Mouse (Mus musculus): Measurements from ENCODE around the gene Esr2. TPM values are rescaled to one million over a fixed set of nuclear protein-coding genes. Genes with fewer than 3 reads are reported as not detected.
A peak's percentile ranks its signal among the peaks of the same experiment; 100 is the strongest.
"Not testable (repeated sequence)": the region's sequence is repeated elsewhere in the genome, so short reads cannot be mapped to it uniquely, and the experiment has no call there.

The Esr2 gene
- polyA plus RNA-seq, 1 experiment from 2014 or later, result 0.11 TPM

GRCm38 (mm10) chr12:76187849-76188248 is 10.8 kb upstream of the Esr2 start:
- 0 out of 2 replicates have a peak, but pooled peaks cover 8% of the 10 kb centered on the region for H3K9me3 ChIP-seq (replicated peaks)
- H3K4me2 ChIP-seq, result no peak overlapping the region
- ATAC-seq, result no peak
- H3K9ac ChIP-seq, result no peak overlapping the region
- H3K36me3 ChIP-seq, result no peaks in the 10 kb centered on the region
- 52% methylated on average over 8 of the region's 8 CpGs for WGBS (ENCODE audit: insufficient replicate concordance)
- no peak overlapping the region for H3K27ac ChIP-seq
- 0 out of 2 replicates have a peak, but pooled peaks cover under 1% of the 10 kb centered on the region for H3K27me3 ChIP-seq (replicated peaks)
- no peaks in the 10 kb centered on the region for H3K4me1 ChIP-seq
- H3K4me3 ChIP-seq, result no peak overlapping the region

GRCm38 (mm10) chr12:76186473-76186872 is 9.4 kb upstream of the Esr2 start:
- 0 out of 2 replicates have a peak, but pooled peaks cover 8% of the 10 kb centered on the region for H3K9me3 ChIP-seq (replicated peaks)
- H3K27me3 ChIP-seq (replicated peaks), result 0 out of 2 replicates have a peak, but pooled peaks cover 6% of the 10 kb centered on the region
- WGBS (ENCODE audit: insufficient replicate concordance), result 60% methylated on average over 1 of the region's 1 CpGs
- no peaks in the 10 kb centered on the region for H3K36me3 ChIP-seq
- H3K9ac ChIP-seq, result no peak overlapping the region
- ATAC-seq, result no peak
- no peak overlapping the region for H3K27ac ChIP-seq
- no peak overlapping the region for H3K4me2 ChIP-seq
- no peak overlapping the region for H3K4me3 ChIP-seq
- H3K4me1 ChIP-seq, result no peaks in the 10 kb centered on the region

GRCm38 (mm10) chr12:76185167-76185816 is 8.2 kb upstream of the Esr2 start:
- H3K4me2 ChIP-seq, result no peak overlapping the region
- 0 out of 2 replicates have a peak, but pooled peaks cover 8% of the 10 kb centered on the region for H3K9me3 ChIP-seq (replicated peaks)
- H3K9ac ChIP-seq, result no peak overlapping the region
- no peaks in the 10 kb centered on the region for H3K4me1 ChIP-seq
- no peak overlapping the region for H3K4me3 ChIP-seq
- no peak overlapping the region for H3K27ac ChIP-seq
- WGBS (ENCODE audit: insufficient replicate concordance), result 60% methylated on average over 10 of the region's 10 CpGs
- ATAC-seq, result no peak
- no peaks in the 10 kb centered on the region for H3K36me3 ChIP-seq
- 0 out of 2 replicates have a peak, but pooled peaks cover 9% of the 10 kb centered on the region for H3K27me3 ChIP-seq (replicated peaks)

GRCm38 (mm10) chr12:76184271-76184670 is 7.2 kb upstream of the Esr2 start:
- Histone ChIP-seq H3K36me3 (no peaks in the 10 kb centered on the region), H3K27ac (no peak overlapping the region), H3K27me3 (replicated peaks) (0 out of 2 replicates have a peak, but pooled peaks cover 11% of the 10 kb centered on the region), H3K4me2 (no peak overlapping the region), H3K9me3 (replicated peaks) (no peaks in the 10 kb centered on the region), H3K4me1 (no peaks in the 10 kb centered on the region), H3K9ac (no peak overlapping the region), H3K4me3 (no peak overlapping the region)
- WGBS (ENCODE audit: insufficient replicate concordance), result 47% methylated on average over 6 of the region's 6 CpGs
- ATAC-seq, result no peak

- Histone ChIP-seq H3K36me3 (no peaks in the 10 kb centered on the region), H3K4me1 (no peaks in the 10 kb centered on the region), H3K9me3 (replicated peaks) (no peaks in the 10 kb centered on the region), H3K27me3 (replicated peaks) (peaks cover 21% of the 10 kb centered on the region), H3K27ac (no peak overlapping the region), H3K4me2 (no peak overlapping the region), H3K4me3 (no peak overlapping the region), H3K9ac (no peak overlapping the region)
- WGBS (ENCODE audit: insufficient replicate concordance), result 78% methylated on average over 6 of the region's 6 CpGs
- ATAC-seq, result no peak
These were observed 5.8 kb upstream of the Esr2 start for GRCm38 (mm10) chr12:76182831-76183230.

GRCm38 (mm10) chr12:76181471-76181870 is 4.4 kb upstream of the Esr2 start:
- Histone ChIP-seq H3K9ac (no peak overlapping the region), H3K4me3 (no peak overlapping the region), H3K27ac (no peak overlapping the region), H3K27me3 (replicated peaks) (peaks cover 34% of the 10 kb centered on the region), H3K36me3 (no peaks in the 10 kb centered on the region), H3K9me3 (replicated peaks) (no peaks in the 10 kb centered on the region), H3K4me1 (peaks cover 8% of the 10 kb centered on the region), H3K4me2 (no peak overlapping the region)
- no peak for ATAC-seq
- 39% methylated on average over 8 of the region's 8 CpGs for WGBS (ENCODE audit: insufficient replicate concordance)

- Histone ChIP-seq H3K4me1 (peaks cover 8% of the 10 kb centered on the region), H3K27me3 (replicated peaks) (peaks cover 41% of the 10 kb centered on the region), H3K9me3 (replicated peaks) (no peaks in the 10 kb centered on the region), H3K27ac (no peak overlapping the region), H3K4me3 (no peak overlapping the region), H3K9ac (no peak overlapping the region), H3K4me2 (no peak overlapping the region), H3K36me3 (no peaks in the 10 kb centered on the region)
- no peak for ATAC-seq
- WGBS (ENCODE audit: insufficient replicate concordance), result 53% methylated on average over 6 of the region's 6 CpGs
These were observed 3.4 kb upstream of the Esr2 start for GRCm38 (mm10) chr12:76180442-76180841.

- Histone ChIP-seq H3K4me1 (peaks cover 8% of the 10 kb centered on the region), H3K27ac (no peak overlapping the region), H3K4me2 (no peak overlapping the region), H3K9ac (no peak overlapping the region), H3K36me3 (no peaks in the 10 kb centered on the region), H3K27me3 (replicated peaks) (peaks cover 47% of the 10 kb centered on the region), H3K4me3 (no peak overlapping the region), H3K9me3 (replicated peaks) (no peaks in the 10 kb centered on the region)
- WGBS (ENCODE audit: insufficient replicate concordance), result 49% methylated on average over 4 of the region's 4 CpGs
- no peak for ATAC-seq
These were observed 2.5 kb upstream of the Esr2 start for GRCm38 (mm10) chr12:76179527-76179926.

GRCm38 (mm10) chr12:76179051-76179450 is 2.0 kb upstream of the Esr2 start:
- H3K4me2 ChIP-seq, result no peak overlapping the region
- no peak overlapping the region for H3K4me3 ChIP-seq
- no peak overlapping the region for H3K27ac ChIP-seq
- H3K9me3 ChIP-seq (replicated peaks), result no peaks in the 10 kb centered on the region
- H3K36me3 ChIP-seq, result no peaks in the 10 kb centered on the region
- 68% methylated on average over 5 of the region's 5 CpGs for WGBS (ENCODE audit: insufficient replicate concordance)
- no peak overlapping the region for H3K9ac ChIP-seq
- no peak for ATAC-seq
- peaks cover 8% of the 10 kb centered on the region for H3K4me1 ChIP-seq
- H3K27me3 ChIP-seq (replicated peaks), result peaks cover 48% of the 10 kb centered on the region

- no peaks in the 10 kb centered on the region for H3K9me3 ChIP-seq (replicated peaks)
- no peak overlapping the region for H3K9ac ChIP-seq
- no peak overlapping the region for H3K27ac ChIP-seq
- no peaks in the 10 kb centered on the region for H3K36me3 ChIP-seq
- H3K4me2 ChIP-seq, result peak overlapping the region; percentile 67
- ATAC-seq, result no peak
- peak overlapping the region; percentile 43; the same call in 1 of the 2 replicates for H3K4me3 ChIP-seq
- H3K27me3 ChIP-seq (replicated peaks), result peaks cover 48% of the 10 kb centered on the region
- 34% methylated on average over 16 of the region's 16 CpGs for WGBS (ENCODE audit: insufficient replicate concordance)
- peaks cover 8% of the 10 kb centered on the region for H3K4me1 ChIP-seq
These were observed 932 bp upstream of the Esr2 start for GRCm38 (mm10) chr12:76177864-76178518.

- WGBS (ENCODE audit: insufficient replicate concordance), result 54% methylated on average over 5 of the region's 5 CpGs
- Histone ChIP-seq H3K27me3 (replicated peaks) (no peaks in the 10 kb centered on the region), H3K4me1 (no peaks in the 10 kb centered on the region), H3K9ac (no peak overlapping the region), H3K4me3 (no peak overlapping the region), H3K4me2 (no peak overlapping the region), H3K9me3 (replicated peaks) (no peaks in the 10 kb centered on the region), H3K36me3 (no peaks in the 10 kb centered on the region), H3K27ac (no peak overlapping the region)
- ATAC-seq, result no peak
These were observed 11.4 kb downstream of the Esr2 start for GRCm38 (mm10) chr12:76165641-76166040.

GRCm38 (mm10) chr12:76152389-76152788 is 24.7 kb downstream of the Esr2 start:
- not testable (repeated sequence) for ATAC-seq; H3K27ac ChIP-seq; H3K9me3 ChIP-seq (replicated peaks); H3K4me1 ChIP-seq; H3K36me3 ChIP-seq
- peak overlapping the region; percentile 34 for H3K4me3 ChIP-seq
- peak overlapping the region; percentile 54 for H3K4me2 ChIP-seq
- H3K9ac ChIP-seq, result 0 out of 2 replicates have a peak overlapping the region, but pooled peaks have one; percentile 22
- 9% methylated on average over 30 of the region's 30 CpGs for WGBS (ENCODE audit: insufficient replicate concordance)
- H3K27me3 ChIP-seq (replicated peaks), result peaks cover 24% of the 10 kb centered on the region
